Mouse (Mus musculus) heart, adult 8-10 months (tissue): ENCODE measurements around the gene BC005537. TPM values are rescaled to one million over a fixed set of nuclear protein-coding genes. Genes with fewer than 3 reads are reported as not detected.
"Not testable (repeated sequence)": the region's sequence is repeated elsewhere in the genome, so short reads cannot be mapped to it uniquely, and the experiment has no call there.

ENCODE experiments used
- DNase-seq: peaks from one replicate; pipeline ENCODE4 v3.0.0; 2022; ENCODE audit warnings: low spot score
- total RNA-seq, 4 experiments: library from RNA; stranded (reverse); gene quantifications; 2 replicates each; pipeline ENCODE4 v1.2.4; 2022

BC005537 gene
- total RNA-seq, 4 experiments from 2014 or later, result 108 to 118 (median 112) TPM

DNA sequence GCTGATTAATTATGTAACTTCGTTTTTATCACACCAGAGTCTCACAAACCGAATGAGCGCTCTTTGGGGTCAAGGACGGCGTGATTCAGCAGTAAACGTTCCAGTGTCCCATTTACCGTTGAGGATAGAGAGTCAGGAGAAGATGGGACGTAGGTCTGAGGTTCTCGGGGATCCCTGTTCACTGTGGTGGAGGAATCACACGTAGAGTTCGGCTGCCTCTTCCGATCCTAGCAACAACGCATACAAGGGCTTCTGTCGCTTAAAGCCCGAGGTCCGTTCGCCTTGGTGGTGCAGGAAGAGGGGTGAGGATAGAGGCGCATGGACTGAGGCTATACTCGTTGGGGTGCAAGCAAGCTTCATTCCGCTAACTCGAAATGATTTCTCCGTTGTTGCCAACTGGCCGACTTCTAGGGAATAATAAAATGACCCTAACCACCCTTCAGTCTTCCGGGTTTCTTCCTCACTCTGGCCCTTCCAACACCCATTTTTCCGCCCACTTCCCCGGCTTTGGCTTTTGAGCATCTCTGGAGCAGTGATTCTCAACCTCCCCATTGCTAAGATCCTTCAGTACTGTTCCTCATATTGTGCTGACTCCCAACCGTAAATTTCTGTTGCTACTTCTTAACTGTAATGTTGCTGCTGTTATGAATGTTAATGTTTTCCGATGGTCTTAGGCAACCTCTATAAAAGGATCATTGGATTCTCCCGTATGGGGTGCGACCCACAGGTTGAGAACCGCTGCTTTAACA is 1.4 kb upstream of the BC005537 start:
- peak; percentile 57 for DNase-seq

DNA sequence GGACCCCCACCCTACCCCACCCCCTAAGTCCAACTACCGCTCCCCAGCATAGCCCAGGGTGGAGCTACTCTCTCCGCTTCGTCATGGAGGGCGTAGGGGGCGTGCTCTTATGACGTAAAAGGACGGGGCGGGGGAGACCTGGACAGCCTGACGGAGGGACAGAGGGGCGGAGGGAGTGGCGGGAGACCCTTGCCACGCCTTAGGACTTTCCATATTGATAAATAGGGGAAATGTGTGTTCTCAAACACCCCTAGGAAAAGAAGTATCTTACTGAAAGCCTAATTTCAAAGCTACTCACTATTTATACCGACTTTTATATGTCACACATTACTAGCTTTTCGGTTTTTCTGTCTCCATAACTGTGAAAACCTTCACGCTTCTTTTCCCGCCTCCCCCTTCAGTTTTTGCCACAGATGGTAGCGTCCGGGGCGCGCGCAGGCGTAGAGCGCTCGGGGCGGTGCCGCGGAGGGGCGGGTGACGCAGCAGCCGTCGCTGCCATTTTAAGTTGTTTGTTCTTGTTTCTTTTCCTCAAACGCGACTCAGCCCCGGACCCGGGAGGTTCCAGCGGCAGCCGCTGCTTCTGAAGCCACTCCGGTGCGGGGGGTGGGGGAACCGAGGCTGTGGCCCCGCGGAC is 666 bp upstream of the BC005537 start:
- peak; percentile 98 for DNase-seq

DNA sequence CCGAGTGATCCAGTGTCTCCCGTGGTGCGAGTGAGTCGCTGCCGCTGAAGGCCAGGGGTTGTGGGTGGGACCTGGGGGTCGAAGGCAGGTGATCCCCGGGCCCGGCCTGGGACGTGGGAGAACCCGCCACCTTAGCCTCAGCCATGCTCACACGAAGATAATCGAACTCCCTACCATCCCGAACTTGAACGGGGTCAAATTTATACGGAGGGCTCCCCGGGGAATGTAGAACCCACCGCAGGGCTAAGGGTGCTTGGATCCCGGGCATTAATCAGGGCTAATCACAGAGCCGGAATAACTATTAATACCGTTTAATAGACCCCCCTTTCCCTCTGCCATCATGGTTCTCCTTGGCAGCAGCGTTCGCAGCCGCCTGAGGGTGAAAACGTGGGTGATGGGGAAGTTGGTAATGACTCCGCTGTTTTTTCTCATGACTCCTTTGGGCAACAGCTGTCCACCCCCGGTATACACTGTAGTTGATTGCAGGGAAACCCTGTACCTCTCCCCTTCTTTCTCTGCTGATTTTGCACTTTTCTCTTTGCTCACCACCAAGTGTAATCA is 754 bp downstream of the BC005537 start:
- no peak for DNase-seq

DNA sequence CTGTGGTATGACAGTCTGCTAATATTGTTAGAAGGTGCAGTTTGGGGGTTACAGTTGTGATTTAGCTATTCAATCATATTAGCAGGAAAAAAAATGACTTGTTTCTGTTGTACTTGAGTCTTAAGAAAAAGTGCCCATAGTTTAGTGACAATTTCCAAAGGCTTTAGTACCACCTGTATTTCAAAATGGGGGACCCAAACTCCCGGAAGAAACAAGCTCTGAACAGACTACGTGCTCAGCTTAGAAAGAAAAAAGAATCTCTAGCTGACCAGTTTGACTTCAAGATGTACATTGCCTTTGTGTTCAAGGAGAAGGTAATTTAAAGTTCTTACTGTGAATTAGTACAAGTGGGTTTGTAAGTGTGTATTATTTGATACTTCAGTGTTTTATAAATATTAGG is 1.7 kb downstream of the BC005537 start:
- no peak for DNase-seq

GRCm38 (mm10) chr13:24806079-24806478 is 4.6 kb downstream of the BC005537 start:
- no peak for DNase-seq

- DNase-seq, result no peak
Observed at GRCm38 (mm10) chr13:24812521-24812920, 11.1 kb downstream of the BC005537 start.

GRCm38 (mm10) chr13:24814616-24815015 is 13.2 kb downstream of the BC005537 start:
- no peak for DNase-seq

GRCm38 (mm10) chr13:24816125-24817092 is 15.0 kb downstream of the BC005537 start:
- DNase-seq, result no peak

DNA sequence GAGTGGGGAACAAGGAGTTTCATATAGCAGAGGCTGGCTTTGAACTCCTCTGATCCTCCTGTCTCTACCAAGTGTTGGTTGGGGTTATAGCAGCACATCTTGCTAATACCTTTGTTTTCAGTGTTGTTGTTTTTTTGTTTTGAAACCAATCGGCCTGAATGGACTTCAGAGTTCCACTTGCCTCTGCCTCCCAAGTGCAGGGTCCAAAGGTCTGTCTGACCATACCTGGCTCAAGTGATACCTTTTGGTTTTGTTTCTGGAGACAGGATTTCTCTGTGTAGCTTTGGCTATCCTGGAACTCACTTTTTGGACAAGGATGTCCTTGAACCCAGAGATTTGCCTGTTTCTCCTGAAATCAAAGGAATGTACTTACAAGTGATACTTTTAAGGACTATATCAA is 18.5 kb downstream of the BC005537 start:
- DNase-seq, result no peak

GRCm38 (mm10) chr13:24822663-24823343 is 21.3 kb downstream of the BC005537 start:
- no peak for DNase-seq

DNA sequence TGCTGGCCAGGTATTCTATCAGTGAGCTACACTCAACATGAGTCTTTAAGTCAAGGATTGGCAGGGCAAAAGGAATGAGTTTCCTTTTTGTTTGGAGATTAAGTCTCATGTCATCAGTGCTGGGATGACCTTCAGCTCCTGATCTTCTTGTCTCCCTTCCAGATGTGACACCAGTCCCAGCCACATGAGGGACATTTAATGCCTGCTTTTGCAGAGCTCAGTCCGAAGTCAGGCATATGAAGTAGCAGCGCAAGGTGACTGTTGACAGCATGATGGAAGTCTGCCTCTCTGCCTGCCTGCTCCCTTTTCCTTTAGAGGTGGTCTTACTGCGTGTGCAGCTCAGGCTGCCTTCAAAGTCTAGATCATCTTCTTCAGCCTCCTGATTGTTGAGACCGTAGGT is 23.2 kb downstream of the BC005537 start:
- no peak for DNase-seq

DNA sequence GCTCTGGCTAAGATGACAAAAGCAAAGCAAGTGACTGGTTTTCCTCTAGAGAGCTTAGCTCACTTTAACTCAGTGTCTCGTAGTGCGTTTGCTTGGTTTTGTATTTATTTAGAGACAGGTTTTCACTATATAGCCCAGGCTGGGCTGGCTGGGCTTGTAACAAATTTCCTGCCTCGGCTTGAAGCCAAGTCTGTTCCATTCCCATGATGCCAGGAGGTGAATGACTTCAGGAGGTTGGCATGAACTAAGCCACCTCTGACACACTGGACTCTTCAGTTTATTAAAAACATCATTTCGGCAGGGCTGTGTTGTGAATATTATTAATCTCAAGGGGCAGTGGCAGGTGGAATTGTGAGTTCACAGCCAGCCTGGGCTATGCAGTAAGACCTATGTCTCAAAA is 24.1 kb downstream of the BC005537 start:
- DNase-seq, result no peak

GRCm38 (mm10) chr13:24826116-24826515 is 24.7 kb downstream of the BC005537 start:
- DNase-seq, result no peak

DNA sequence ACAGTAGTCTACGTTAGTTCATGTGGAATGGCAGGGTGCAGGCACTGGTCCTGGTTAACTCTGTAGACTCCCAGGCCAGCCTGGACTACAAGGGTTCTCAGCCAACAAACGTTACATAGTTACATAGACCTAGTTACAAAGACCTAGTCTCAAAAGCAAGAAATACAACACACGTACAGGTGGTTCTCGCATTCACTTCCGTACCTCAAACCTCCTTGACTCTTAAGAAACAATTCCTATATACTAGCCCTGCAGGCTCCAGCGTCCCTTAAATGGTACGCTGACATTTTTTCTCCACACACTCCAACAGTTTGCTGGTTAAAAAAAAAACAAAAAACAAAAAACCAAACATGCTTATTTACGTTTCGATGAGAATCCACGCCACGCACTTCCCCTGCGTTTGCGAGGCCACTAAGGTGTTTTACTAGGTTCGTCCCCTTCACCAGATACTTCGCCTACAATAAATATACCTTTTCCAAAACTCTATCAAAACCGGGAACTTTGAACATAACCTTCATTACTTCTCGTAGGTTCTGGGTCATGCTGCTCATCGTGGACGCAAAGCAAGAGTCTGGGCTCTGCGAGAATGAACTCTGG is 29.4 kb downstream of the BC005537 start:
- DNase-seq, result no peak

- peak; percentile 91 for DNase-seq
Observed at GRCm38 (mm10) chr13:24831353-24832130, 30.1 kb downstream of the BC005537 start, which contains the start of the genes Acot13 and Tdp2. Acot13 (minus strand) TSS chr13:24831540. Tdp2 (plus strand) TSS chr13:24831679.

GRCm38 (mm10) chr13:24832131-24832810 is 30.8 kb downstream of the BC005537 start:
- no peak for DNase-seq

GRCm38 (mm10) chr13:24832811-24833155 is 31.3 kb downstream of the BC005537 start:
- DNase-seq, result no peak

DNA sequence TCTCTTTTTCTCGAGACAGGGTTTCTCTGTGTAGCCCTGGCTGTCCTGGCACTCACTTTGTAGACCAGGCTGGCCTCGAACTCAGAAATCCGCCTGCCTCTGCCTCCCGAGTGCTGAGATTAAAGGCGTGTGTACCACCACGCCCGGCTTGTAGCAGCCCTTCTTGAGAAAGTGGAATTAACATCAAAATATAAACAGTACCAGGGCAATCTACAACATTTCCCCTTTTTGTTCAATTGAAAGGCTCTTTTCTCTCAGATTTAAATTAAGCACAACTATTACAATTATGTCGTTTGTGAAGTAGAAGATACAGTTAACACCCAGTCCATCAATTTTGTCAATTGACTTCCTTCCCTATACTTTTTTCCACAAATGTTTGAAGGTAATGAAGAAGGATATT is 36.3 kb downstream of the BC005537 start:
- not testable (repeated sequence) for DNase-seq

- no peak for DNase-seq
Observed at GRCm38 (mm10) chr13:24839831-24840230, 38.4 kb downstream of the BC005537 start.
